Mouse (Mus musculus) c-Kit-positive CD71-positive TER-119-negative erythroid progenitor cells, embryonic 14.5 days (primary cell): ENCODE results near the gene Dpf3.
A peak's percentile ranks its signal among the peaks of the same experiment; 100 is the strongest.

Source experiments
- DNase-seq: peaks from one replicate; pipeline ENCODE4 v3.0.0-alpha.2; 2013; ENCODE audit warnings: low read depth

Dpf3 gene

GRCm38 (mm10) chr12:83411721-83412521 lies 75.6 kb downstream of the Dpf3 start:
- DNase-seq = no peak

GRCm38 (mm10) chr12:83411032-83411431 lies 76.5 kb downstream of the Dpf3 start:
- DNase-seq = no peak

GRCm38 (mm10) chr12:83405374-83406125 lies 82.0 kb downstream of the Dpf3 start:
- DNase-seq = no peak

GRCm38 (mm10) chr12:83402270-83402669 lies 85.2 kb downstream of the Dpf3 start:
- no peak for DNase-seq

- no peak for DNase-seq
Observed at GRCm38 (mm10) chr12:83392011-83392410, 95.5 kb downstream of the Dpf3 start.

GRCm38 (mm10) chr12:83387554-83387953 lies 100.0 kb downstream of the Dpf3 start:
- no peak for DNase-seq

GRCm38 (mm10) chr12:83381072-83381471 lies 106.4 kb downstream of the Dpf3 start:
- DNase-seq = no peak

GRCm38 (mm10) chr12:83380016-83380415 lies 107.5 kb downstream of the Dpf3 start:
- DNase-seq = no peak

GRCm38 (mm10) chr12:83375015-83375831 lies 112.3 kb downstream of the Dpf3 start:
- peak; percentile 78 for DNase-seq

- DNase-seq = no peak
Observed at GRCm38 (mm10) chr12:83373081-83373480, 114.4 kb downstream of the Dpf3 start.

- DNase-seq = no peak
Observed at GRCm38 (mm10) chr12:83372290-83372689, 115.2 kb downstream of the Dpf3 start.

- DNase-seq = peak; percentile 67
Observed at GRCm38 (mm10) chr12:83370221-83370620, 117.3 kb downstream of the Dpf3 start.

- no peak for DNase-seq
Observed at GRCm38 (mm10) chr12:83369416-83369815, 118.1 kb downstream of the Dpf3 start.

GRCm38 (mm10) chr12:83367486-83367885 lies 120.0 kb downstream of the Dpf3 start:
- DNase-seq = no peak

- no peak for DNase-seq
Observed at GRCm38 (mm10) chr12:83364771-83365170, 122.7 kb downstream of the Dpf3 start.

GRCm38 (mm10) chr12:83361801-83362200 lies 125.7 kb downstream of the Dpf3 start:
- DNase-seq = no peak

GRCm38 (mm10) chr12:83352640-83353039 lies 134.9 kb downstream of the Dpf3 start:
- DNase-seq = no peak

- no peak for DNase-seq
Observed at GRCm38 (mm10) chr12:83349736-83350135, 137.8 kb downstream of the Dpf3 start.

GRCm38 (mm10) chr12:83348246-83348645 lies 139.3 kb downstream of the Dpf3 start:
- DNase-seq = no peak

- no peak for DNase-seq
Observed at GRCm38 (mm10) chr12:83342875-83343185, 144.7 kb downstream of the Dpf3 start.

- DNase-seq = no peak
Observed at GRCm38 (mm10) chr12:83342035-83342874, 145.3 kb downstream of the Dpf3 start.

GRCm38 (mm10) chr12:83340960-83341359 lies 146.6 kb downstream of the Dpf3 start:
- DNase-seq = no peak
